Mouse (Mus musculus) thymus, adult 2 months (tissue): ENCODE measurements around the gene Gcc2. TPM values are rescaled to one million over a fixed set of nuclear protein-coding genes. Genes with fewer than 3 reads are reported as not detected.

Experiments used
- DNase-seq: peaks from one replicate; pipeline ENCODE4 v3.0.0; 2021
- H3K27ac ChIP-seq: fragments of 200-500 bp; 2 replicates; pipeline ENCODE4 v1.5.1; 2012; ENCODE audit warnings: low read length, control low read depth; ENCODE audit not compliant: control insufficient read depth, insufficient read depth
- H3K27me3 ChIP-seq: fragments of 200-500 bp; 2 replicates; pipeline ENCODE4 v1.6.1; 2012; ENCODE audit warnings: mild to moderate bottlenecking, low read length, moderate library complexity, mixed read lengths; ENCODE audit not compliant: control insufficient read depth, insufficient read depth
- H3K36me3 ChIP-seq: fragments of 200-500 bp; 2 replicates; pipeline ENCODE4 v1.6.1; 2012; ENCODE audit warnings: mild to moderate bottlenecking, low read length, moderate library complexity; ENCODE audit not compliant: control insufficient read depth, insufficient read depth
- H3K4me1 ChIP-seq: fragments of 200-500 bp; replicated peaks from 2 replicates; pipeline ENCODE4 v1.6.1; 2012; ENCODE audit warnings: low read length; ENCODE audit not compliant: control insufficient read depth, insufficient read depth
- H3K4me3 ChIP-seq: fragments of 200-500 bp; 2 replicates; pipeline ENCODE4 v1.5.1; 2012; ENCODE audit warnings: mild to moderate bottlenecking, low read length, control low read depth, moderate library complexity; ENCODE audit not compliant: control insufficient read depth, insufficient read depth
- CTCF ChIP-seq: fragments of 200-500 bp; IDR thresholded peaks from 2 replicates; pipeline ENCODE4 v1.5.1; 2012; ENCODE audit warnings: mild to moderate bottlenecking, control low read depth, low read length, moderate library complexity, borderline replicate concordance; ENCODE audit not compliant: control insufficient read depth, poor library complexity, insufficient read depth; ENCODE audit errors: extremely low read depth
- POLR2A ChIP-seq: fragments of 200-500 bp; IDR thresholded peaks from 2 replicates; pipeline ENCODE4 v1.6.1; 2012; ENCODE audit warnings: mild to moderate bottlenecking, low read length, control low read depth, moderate library complexity; ENCODE audit not compliant: control insufficient read depth, poor library complexity, insufficient read depth; ENCODE audit errors: extremely low read depth
- WGBS: fragments of 180-500 bp; shearing (Covaris S2); methylation state at CpG from one replicate; pipeline ENCODE4 v1.1.7; 2018; 5-methylcytosine and 5-hydroxymethylcytosine counted together
- polyA plus RNA-seq: library from polyadenylated mRNA; depleted of rRNA; stranded (reverse); fragments of >200 nt; gene quantifications from 2 replicates; pipeline ENCODE4 v1.2.3, GENCODE M21; 2012; rRNA removed

The Gcc2 gene
- polyA plus RNA-seq, 1 experiment, result 11.7 TPM

DNA sequence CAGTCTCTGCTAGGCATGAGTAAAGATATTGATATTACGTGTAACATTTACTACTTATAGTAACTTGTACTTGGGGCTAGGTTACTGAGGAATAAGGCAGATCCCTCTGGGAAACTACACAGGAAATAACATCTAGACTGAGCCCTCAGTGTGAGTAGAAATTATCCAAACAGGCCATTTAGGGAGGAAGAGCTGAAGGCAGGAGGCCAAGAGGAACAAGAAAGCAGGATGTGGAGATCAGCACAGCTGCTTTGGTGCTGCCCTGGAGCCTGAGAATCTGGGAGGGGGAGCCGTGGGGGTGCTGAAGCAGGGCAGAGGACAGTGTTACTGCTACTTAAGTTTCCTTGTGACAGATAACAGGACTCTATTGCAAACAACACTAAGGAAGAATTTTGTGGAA, 86.4 kb downstream of the Gcc2 start:
- WGBS, result 43% methylated on average over 2 of the region's 2 CpGs
- Histone ChIP-seq H3K4me1 (peaks cover 11% of the 10 kb centered on the region), H3K36me3 (no peaks in the 10 kb centered on the region), H3K27ac (no peak overlapping the region), H3K4me3 (no peak overlapping the region), H3K27me3 (no peaks in the 10 kb centered on the region)
- TF ChIP-seq POLR2A, result no peak
- TF ChIP-seq CTCF, result no peak
- no peak for DNase-seq

DNA sequence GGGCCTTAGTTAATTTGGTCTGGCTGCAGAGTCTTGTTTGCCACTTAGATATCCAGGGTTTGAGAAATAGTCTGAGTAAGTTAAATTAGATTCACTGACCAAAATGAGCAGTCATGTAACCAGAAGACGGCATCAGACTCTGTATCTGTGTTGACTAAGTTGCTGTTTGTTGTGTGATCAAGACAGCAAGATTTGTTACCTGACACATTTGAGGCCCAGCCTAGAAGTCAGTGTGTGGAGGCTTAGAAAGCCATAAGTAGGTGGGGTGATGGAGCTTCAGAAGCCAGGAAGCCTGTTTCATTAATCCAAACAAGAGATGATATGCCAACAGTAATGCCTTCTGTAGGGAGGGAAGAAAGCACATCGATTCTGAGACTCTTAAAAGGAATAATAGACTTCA, 86.9 kb downstream of the Gcc2 start:
- no peaks in the 10 kb centered on the region for H3K36me3 ChIP-seq
- DNase-seq, result no peak
- TF ChIP-seq POLR2A (no peak), CTCF (no peak)

GRCm38 (mm10) chr10:58343552-58343951, 88.3 kb downstream of the Gcc2 start:
- Histone ChIP-seq H3K27me3 (no peaks in the 10 kb centered on the region), H3K27ac (no peak overlapping the region), H3K36me3 (no peaks in the 10 kb centered on the region), H3K4me1 (peaks cover 13% of the 10 kb centered on the region), H3K4me3 (no peak overlapping the region)
- no peak for DNase-seq
- WGBS, result 30% methylated on average over 3 of the region's 3 CpGs
- TF ChIP-seq CTCF, result no peak
- TF ChIP-seq POLR2A, result no peak

More for the DNA sequence above, 86.9 kb downstream of the Gcc2 start:
- Histone ChIP-seq H3K27ac (no peak overlapping the region), H3K27me3 (no peaks in the 10 kb centered on the region), H3K4me1 (peaks cover 12% of the 10 kb centered on the region), H3K4me3 (no peak overlapping the region)
- WGBS, result 66% methylated on average over 2 of the region's 2 CpGs

GRCm38 (mm10) chr10:58350600-58350999, 95.3 kb downstream of the Gcc2 start:
- no peak overlapping the region for H3K4me3 ChIP-seq
- DNase-seq, result no peak
- H3K36me3 ChIP-seq, result no peaks in the 10 kb centered on the region
- H3K4me1 ChIP-seq, result peaks cover 25% of the 10 kb centered on the region
- TF ChIP-seq POLR2A (no peak), CTCF (no peak)
- peak overlapping the region; percentile 99 for H3K27ac ChIP-seq
- H3K27me3 ChIP-seq, result no peaks in the 10 kb centered on the region
- 11% methylated on average over 3 of the region's 3 CpGs for WGBS

DNA sequence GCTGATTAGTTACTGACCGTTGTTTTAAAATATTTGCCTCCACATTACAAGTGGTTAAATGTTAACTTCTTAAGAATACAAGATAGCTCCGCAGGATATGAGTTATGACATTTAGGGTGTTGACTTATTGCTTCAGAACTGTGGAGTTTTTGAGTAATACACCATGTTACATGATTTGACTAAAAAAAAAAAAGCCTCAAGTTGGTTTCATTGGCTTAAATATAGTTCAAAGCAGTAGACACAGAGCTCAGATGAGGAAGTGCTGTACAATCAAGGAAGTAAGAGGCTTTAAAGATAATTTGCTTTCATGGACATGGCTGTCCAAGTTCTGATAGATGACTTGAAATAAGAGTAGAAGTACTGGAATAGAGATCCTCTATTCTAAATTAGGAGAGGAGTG, 96.4 kb downstream of the Gcc2 start:
- Histone ChIP-seq H3K4me3 (no peak overlapping the region), H3K4me1 (peaks cover 32% of the 10 kb centered on the region), H3K27me3 (no peaks in the 10 kb centered on the region), H3K27ac (peak overlapping the region; percentile 99), H3K36me3 (no peaks in the 10 kb centered on the region)
- no peak for DNase-seq
- 25% methylated on average over 2 of the region's 2 CpGs for WGBS
- TF ChIP-seq POLR2A (no peak), CTCF (no peak)

GRCm38 (mm10) chr10:58352364-58352763, 97.1 kb downstream of the Gcc2 start:
- no peaks in the 10 kb centered on the region for H3K36me3 ChIP-seq
- no peak for TF ChIP-seq CTCF
- no peak for TF ChIP-seq POLR2A
- DNase-seq, result no peak
- no peaks in the 10 kb centered on the region for H3K27me3 ChIP-seq
- no peak overlapping the region for H3K4me3 ChIP-seq
- 83% methylated on average over 3 of the region's 3 CpGs for WGBS
- H3K27ac ChIP-seq, result no peak overlapping the region
- H3K4me1 ChIP-seq, result peaks cover 30% of the 10 kb centered on the region

GRCm38 (mm10) chr10:58354561-58354960, 99.3 kb downstream of the Gcc2 start:
- TF ChIP-seq POLR2A (no peak), CTCF (no peak)
- Histone ChIP-seq H3K36me3 (no peaks in the 10 kb centered on the region), H3K27me3 (no peaks in the 10 kb centered on the region), H3K27ac (no peak overlapping the region), H3K4me3 (no peak overlapping the region), H3K4me1 (peaks cover 23% of the 10 kb centered on the region)
- WGBS, result 2% methylated on average over 3 of the region's 3 CpGs
- DNase-seq, result no peak

Other genes with a start within 250 kb of the Gcc2 start
- not detected in 2 replicates for gene AW822073, start 30.6 kb upstream of the Gcc2 start, polyA plus RNA-seq
- gene Duxf3, start 22.8 kb upstream of the Gcc2 start, polyA plus RNA-seq, result not detected in 2 replicates
- not detected in 2 replicates for gene Gm4981, start 18.8 kb upstream of the Gcc2 start, polyA plus RNA-seq
- 30.1 and 38.8 TPM in 2 replicates for gene Lims1, start 68.0 kb downstream of the Gcc2 start, polyA plus RNA-seq
- gene Ranbp2, start 191.4 kb downstream of the Gcc2 start, polyA plus RNA-seq, result 7.1 and 7.5 TPM in 2 replicates
- gene Ccdc138, start 242.5 kb downstream of the Gcc2 start, polyA plus RNA-seq, result 1.1 and 1.2 TPM in 2 replicates